Comparison of ENCODE assay signal across 16 mouse cellular contexts in genomic region chr14:71672481-71672880, GRCm38 (mm10).
A peak's percentile ranks its signal among the peaks of the same experiment; 100 is the strongest.
DNase-seq lines count a peak whose midpoint lies in the region.
"Had no signal": no experiment of that assay in that cellular context is flagged by ENCODE, and none has a peak within 500 bp of the region (broad histone marks: within the 10 kb centered on the region; RNA-seq: fewer than 3 reads in every experiment).

No protein-coding gene starts in this region.

- peak; percentile 26 for DNase-seq in cerebellum, adult 11-12 months
- no peak for DNase-seq in cerebellum, adult 11 months
- DNase-seq in cerebellum, adult 9-11 months = peak; percentile 22
- DNase-seq in cerebellum, postnatal 4 days (ENCODE audit: low spot score in 2 of 2) = no peak
- DNase-seq in brain, adult 2 months (ENCODE audit: low read depth, low spot score) = peak; percentile 45
- peak; percentile 23 to 55 for DNase-seq in cerebellum, postnatal 25 days
- DNase-seq in adrenal gland, adult 8-10 months = no peak
- DNase-seq in embryo, embryonic 11 days = no peak
- DNase-seq: adrenal gland, postnatal 10 days; adrenal gland, postnatal 36 days; gastrocnemius, postnatal 25 days; heart, adult 2 months; heart, postnatal 14 days; heart, postnatal 4 days; kidney, adult 18-20 months; kidney, adult 9 months had no signal

Comparison
In these comparisons a context has a peak if more than half of its experiments do, and no peak if none do; other contexts are left out.
1. DNase-seq: peak in cerebellum, adult 11-12 months (single experiment), cerebellum, adult 9-11 months (single experiment), brain, adult 2 months (single experiment) and cerebellum, postnatal 25 days (2 of 2); none in cerebellum, adult 11 months (single experiment), cerebellum, postnatal 4 days (0 of 2), adrenal gland, adult 8-10 months (single experiment) and embryo, embryonic 11 days (single experiment).